Mouse (Mus musculus) frontal cortex, postnatal 25 days (tissue): ENCODE measurements around the gene Akap13.

Experiments
- DNase-seq, 2 experiments: peaks; one replicate each; pipeline ENCODE4 v3.0.0; 2022; ENCODE audit warnings: low spot score in 2 of 2

The Akap13 gene

DNA sequence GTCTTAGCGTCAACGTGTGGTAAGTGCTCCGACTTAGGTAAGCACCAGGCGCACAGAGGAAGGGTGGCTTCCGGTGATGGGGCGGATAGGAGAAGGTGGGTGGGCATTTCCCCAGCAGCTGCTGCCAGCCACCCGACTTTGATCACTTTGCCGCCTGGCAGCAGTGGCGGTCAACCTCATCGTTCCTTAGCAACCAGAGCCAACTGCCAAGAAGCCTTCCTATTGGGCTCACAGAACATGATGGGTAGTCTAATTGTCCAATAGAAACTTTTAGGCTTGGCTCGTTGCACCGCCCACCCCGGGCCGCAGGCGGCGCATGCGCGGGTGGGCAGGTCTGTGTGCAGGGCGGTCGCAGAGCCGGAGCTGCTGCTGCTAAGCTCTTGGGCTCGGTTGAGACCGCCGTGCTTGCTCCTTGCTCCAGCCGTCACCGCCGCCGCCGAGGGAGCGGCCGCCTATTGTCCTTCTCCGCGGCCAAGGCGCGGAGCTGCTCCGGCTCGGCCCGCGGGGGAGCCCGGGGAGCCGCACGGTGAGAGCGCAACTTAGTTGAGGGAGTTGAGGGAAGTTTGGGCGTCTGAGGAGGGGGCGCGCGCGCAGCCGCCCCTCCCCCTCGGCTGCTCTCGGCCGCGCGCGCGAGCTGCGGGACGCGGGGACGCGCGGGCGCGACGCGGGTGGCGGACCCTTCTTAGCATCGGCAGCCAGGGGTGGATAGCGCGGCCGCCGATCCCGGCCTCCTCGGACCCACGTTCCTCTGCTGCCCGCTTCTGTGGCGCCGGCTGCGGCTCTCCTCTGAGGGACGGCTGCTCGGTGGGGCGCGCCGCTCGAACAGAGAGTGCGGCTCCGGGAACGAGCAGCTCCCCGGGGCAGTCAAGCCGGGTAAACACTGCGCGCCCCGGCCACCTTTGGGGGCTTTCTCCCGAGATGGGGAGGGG lies at the start of gene Akap13:
TSS of gene Akap13 (plus strand) at position 312 of the 929 bp plus-strand sequence.
- peak; percentile 91 to 96 for DNase-seq

DNA sequence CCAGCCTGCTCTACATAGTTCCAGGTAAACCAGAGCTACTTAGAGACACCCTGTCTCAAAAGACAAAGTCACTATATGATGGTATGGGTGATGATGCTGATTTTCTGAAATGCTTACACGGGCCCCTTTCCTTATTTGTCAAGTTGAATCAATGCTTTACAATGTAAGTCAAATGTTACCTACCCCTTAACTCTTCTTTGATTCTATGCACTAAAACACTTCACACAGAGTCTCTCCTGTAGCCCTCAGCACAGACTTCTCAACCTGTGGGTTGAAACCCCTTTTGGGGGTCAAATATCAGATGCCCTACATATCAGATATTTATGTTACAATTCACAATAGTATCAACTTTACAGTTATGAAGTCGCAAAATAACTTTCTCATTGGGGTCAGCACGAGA lies 44.7 kb upstream of the Akap13 start:
- DNase-seq: no peak

DNA sequence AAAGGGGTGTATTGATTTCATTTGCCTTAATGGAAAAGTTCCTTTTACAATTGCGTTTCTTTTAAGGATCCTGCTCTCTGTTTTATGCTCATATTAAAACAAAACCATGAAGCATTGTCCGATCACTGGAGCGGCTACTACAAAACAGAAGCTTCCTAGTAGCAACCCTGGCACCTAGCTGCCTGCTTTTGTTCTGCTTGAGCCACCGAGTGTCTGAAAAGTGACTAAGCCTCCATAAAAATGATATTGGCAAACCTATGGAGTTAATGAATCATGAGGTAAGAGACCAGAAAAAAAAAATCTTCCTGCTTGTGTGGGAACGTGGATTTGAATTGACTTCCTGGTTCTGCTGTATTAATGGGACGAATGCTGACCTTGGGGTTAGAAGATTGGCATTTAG lies 44.1 kb upstream of the Akap13 start:
- no peak for DNase-seq

DNA sequence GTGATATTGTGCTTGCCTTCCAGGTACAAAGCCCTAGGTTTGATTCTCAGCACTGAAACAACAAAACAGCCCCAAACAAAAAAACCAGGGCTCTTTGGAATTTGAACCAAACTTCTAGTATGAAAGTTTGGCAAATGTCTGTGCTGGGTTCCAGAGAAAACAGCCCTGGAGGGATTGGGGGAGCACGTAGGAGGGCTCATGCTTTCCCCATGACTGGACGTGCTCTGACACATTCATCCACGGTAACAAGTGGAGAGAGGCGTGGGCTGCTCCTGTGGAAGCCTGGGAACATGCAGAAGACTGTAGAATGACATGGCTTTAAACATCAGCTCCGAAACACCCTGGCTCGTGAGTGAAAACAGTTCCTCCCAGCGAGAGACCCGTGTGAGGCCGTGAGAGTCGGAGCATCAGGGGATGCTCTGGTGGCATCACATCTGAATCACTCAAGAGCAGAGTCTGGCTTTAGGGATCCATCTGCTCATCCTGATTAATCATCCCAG lies 43.3 kb upstream of the Akap13 start:
- no peak for DNase-seq

DNA sequence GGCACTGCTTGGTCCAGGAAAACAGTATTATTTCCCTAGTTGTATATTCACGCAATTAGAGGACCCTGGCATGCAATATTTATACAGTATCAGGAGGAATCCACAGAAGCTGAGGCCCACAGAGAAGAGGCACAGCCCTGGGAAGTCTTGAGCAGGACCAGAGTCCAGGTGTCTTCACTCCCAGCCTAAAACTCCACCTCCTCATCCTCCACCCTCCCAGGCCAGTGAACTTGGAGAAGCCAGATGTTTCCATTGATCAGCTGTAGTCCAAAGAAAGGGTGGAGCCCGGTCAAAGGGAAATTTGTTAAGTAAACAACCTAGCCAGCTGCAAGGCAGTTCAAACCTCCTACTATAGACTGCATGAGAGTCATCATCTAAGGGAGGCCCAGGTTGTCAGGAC lies 42.8 kb upstream of the Akap13 start:
- DNase-seq: no peak

DNA sequence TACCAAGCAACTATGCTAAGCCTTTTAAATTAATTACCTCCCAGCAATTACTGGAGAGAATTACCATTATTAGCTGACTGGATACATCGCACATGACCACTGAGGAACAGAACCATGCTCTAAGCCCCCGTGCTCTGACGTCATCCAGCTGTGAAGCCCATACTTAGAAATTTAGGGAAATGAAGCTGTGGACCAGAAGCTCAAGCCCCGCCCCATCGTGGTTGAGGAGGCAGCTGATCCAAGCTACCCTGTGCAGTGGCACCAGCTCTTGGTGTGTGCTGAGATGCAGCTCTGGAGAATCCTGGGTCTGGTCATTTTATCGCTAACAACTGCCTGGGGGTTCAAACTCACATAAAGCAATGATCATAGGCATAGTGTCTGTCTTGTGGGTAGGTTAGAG lies 41.4 kb upstream of the Akap13 start:
- DNase-seq: no peak

DNA sequence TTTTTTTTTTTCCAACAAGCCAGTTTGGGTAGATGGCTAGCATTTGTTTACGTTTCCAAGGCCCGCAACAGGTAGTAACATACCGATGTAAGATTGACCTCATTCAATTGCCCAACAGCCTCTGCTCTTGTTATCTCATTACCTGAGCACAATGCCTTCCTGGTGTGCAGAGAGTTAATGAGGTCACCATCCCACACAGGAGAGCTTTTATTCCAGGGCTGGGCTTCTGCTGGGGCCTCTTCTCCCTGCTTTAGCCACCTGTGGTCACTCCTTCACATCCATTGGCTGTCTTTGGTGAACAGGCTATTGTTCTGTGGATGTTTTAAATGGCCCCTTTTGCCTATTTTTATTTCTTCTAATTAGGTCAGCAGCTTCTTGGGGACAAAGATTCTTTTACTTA lies 41.0 kb upstream of the Akap13 start:
- DNase-seq: no peak

DNA sequence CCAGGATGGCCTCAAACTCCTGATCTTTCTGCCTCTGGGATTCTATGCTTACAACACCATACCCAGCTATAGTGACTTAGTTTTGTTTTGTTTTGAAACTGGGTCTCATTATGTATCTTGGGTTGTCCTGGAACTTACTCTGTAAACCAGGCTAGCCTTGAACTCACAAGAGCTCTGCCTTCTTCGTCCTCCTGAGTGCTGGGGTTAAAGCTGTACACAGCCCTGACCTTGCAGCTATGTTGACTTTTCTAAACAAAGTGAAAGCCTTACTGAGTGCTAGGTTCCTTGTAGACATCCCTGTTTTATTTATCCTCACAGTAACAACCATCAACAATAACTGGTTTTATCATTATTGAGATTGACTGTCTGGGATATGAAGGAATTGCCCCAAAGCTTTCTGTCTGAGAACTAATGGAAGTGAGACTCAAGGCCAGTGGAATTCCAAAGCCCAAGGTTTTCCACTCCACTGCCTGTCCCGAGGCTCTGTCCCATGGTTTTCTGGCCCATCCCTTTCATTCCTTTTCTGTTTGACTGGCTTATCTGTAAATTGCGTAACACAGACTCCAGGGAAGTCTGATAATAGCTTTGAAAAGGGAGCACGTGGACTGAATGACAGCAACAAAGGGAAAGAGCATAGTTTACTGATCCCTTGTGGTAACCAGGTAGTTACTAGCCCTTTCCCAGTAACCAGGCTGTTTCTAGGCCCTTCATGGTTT lies 40.0 kb upstream of the Akap13 start:
- no peak for DNase-seq

DNA sequence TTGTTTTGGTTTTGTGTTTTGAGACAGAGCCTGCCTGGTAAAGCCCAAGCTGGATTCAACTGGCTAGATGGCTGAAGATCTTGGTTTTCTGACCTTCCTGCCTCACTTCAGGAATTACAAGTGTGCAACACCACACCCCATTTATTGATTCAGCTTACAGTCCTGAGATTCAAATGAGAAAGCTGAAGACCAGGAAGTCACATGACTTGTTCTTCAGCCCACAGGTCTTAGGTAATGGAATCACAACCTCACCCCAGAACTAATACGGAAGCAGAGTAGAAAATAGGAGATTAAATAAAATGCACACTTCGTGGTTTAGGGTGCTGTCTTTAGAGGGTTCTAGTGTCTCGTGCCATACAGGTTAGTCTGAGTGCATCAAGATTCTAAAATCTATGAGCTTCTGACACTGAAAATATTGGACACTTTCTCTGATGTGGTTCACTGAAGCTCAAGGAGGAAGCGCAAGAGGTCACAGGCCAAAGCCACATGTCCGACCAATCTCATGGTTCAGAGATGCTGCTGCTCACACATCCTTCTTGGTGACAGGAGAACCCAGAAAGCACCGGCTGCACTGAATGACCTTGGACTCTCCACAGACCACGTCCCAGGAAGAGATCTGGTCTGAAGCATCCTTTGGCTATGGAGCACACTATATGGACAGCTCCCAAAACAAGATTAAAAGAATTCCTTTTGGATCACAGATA lies 39.3 kb upstream of the Akap13 start:
- no peak for DNase-seq

DNA sequence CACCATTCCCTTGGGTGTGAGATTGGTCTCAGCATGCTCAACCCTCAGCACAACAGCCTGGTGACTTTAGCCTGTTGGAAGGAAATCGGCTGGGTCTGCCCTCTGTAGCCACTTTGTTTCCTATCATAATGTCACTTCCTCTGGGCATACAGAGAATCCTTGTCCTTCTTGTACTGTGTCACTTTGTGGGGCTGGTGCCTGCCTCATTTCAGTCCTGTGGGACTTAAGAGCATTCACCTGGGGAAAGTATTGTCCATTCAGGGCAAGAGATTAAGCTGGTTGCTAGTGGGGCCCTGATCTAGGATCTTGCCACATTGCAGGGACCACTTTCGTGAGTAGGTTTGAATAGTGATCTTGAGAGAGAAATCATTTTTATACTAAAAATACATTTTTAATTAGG lies 34.4 kb upstream of the Akap13 start:
- no peak for DNase-seq

DNA sequence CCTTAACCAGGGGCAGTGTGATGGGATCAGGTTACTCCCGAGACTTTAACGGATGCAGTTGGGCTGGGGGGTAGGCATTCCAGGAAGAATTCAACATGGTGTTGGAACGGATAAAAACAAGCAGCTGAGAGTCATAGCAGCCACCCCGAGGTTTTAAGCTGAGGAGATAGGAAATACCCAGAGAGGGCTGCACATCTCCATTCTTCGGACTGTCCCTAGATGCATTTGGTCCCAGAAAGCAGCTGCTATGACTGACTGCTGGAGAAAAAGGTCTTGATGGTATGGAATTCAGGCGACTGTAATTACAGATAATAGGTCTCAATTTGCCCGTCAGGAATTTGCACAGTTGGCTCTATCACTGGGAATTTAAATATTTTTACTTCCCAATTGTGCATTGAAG lies 31.2 kb upstream of the Akap13 start:
- DNase-seq: no peak

DNA sequence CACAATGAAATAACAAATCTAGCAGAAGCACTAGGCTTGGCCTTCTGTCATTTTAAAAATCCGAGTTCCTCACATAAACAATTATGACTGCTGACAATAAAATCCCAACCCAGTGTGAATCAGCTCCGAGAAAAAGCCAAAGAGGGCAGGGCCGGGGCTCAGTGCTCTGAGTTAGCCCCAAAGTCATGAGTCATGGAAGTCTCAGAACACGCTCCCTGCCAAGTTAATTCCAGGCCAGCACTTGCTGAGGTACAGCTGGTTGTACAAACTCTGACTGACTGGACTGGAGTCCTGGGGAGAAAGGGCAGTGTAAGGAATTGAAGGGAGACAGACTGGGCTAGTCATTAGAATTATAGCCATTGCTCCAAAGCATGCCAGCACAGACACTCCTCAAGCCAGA lies 28.0 kb upstream of the Akap13 start:
- DNase-seq: no peak

DNA sequence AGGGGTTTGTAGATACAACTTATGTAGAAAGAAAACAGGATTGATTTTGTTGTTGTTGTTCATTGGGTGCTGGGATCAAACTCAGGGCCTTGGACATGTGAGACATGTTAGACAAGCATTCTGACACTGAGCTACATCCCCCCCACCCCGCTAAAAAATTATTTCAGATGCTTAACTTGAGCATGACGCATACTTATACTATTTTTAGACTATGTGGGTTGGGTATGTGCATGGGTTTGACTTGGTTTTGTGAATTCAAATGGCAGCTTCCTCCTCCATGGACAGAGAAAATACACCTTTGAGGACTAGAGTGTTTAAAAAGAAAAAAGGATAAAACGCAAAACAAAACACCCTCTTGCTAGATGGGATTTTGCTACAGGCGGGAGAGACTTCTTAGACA lies 26.4 kb upstream of the Akap13 start:
- no peak for DNase-seq

DNA sequence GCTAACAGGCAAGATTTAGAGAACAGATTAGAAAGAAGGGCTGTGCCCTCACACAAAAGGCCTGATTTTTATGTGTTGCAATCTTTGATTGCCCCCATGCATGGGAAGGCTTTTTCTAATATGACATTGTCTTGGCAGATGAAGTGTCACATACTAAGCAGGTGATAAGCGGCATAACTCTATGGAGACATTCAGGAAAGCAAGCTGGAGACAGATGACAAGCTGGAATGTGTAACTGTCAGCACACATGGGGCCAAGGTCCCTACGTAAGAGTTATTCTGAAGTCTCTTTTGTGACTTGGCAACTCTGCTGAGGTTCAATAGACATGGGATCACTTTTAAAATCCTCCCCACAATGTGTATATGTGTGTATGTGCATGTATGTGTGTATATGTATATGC lies 24.8 kb upstream of the Akap13 start:
- DNase-seq: no peak

DNA sequence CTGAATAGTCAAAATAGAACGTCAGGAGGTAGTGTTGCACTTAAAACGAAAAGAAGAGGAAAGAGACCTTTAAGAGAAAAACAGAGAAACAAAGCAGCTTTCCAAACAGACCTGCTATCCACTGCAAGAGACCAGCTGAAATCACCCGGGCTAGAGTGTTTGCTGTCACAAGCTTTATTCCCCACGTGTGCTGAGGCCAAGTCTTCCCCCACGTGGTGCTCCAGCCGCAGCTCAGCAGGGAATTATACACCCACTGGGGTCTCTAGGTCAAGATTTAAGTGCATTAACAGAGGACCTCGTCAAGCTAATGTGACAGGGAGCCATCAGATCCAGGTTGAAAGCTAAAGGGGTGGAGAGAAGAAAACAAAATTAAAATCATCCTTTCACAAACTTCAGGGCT lies 24.3 kb upstream of the Akap13 start:
- no peak for DNase-seq

DNA sequence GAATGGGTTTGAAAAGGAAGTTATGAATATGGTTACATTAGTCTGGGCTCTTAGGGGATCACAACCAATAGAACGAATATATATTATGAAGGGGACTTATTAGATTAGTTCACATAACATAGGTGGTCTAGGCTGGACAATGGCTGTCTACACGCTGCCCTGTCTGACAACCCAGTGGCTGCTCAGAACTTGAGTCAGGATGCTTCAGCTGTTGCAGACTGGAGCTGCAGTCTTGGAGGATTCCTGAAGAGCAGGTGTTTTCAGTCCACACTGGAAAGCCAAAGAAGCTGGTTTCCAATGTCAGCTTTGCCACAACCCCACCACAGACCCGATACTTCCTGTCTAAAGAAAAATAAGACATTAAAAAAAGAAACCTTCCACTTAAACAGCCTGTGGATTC lies 23.3 kb upstream of the Akap13 start:
- DNase-seq: no peak

DNA sequence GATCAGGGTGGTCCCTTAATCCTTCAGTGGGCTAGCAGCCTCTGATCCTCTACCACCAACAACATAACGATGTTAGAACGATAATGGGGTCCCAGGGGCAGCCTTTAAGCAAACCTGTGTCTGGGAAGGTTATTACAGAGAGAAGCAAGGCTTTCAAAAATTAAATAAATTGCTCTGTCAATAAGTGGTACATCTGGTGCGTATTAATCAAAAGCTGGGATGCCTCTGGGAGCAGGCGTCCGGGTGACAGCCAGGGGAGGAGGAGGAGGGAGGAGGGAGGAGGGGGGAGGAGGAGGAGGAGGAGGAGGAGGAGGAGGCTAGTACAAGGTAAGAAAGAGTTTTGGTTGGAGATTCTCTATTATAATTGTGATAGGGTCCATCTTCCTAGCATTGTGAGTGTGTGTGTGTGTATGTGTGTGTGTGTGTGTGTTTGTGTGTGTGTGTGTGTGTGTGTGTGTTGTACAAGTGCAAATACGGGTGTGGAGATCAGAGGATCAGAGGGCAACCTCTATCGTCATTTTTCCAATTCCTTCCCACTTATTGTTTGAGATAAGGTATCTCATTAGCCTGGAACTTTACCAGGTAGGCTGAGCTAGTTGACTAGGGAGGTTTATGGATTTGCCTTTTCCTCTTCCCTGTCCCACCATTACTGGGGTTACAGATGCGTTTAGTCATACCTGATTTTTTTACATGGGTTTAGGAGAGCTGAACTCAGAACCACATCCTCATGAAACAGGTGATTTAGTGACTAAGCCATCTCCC lies 18.7 kb upstream of the Akap13 start:
- no peak for DNase-seq

DNA sequence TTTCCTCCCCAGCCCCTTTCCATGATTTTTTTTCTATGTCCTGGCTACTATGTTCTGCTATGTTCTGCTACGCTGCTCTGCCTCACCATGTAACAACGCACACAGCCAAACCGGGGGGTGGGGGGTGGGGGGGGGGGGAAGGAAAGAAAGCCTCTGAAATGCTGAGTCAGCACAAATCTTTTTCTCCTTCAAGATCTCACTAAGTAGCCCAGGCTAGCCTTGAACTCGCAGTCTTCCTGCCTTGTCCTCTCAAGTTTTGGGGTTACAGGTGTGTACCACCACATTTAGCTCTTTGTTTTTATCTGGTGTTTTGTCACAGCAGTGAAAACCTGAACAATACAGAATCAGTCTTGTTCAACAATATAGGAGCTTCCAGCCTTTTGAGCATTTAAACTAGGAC lies 15.8 kb upstream of the Akap13 start:
- DNase-seq: no peak

DNA sequence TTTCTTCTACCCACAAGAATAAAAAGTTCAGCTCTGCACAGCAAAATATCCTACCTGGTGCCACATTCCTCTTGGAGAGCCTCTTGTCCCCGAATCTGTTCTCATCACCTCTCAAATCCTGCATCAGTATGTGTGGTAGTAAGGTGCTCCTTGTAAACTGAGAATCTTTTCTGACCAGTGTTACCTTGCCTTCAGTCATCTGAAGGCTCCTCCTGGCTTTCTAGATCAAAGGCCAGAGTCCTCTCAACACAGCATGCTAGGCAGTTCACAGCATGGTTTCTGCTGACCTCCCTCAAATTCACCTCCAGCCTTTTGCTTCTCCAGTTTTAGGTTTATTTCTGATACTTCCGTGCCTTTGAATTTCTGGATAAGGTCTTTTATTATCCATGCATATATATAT lies 15.1 kb upstream of the Akap13 start:
- no peak for DNase-seq

DNA sequence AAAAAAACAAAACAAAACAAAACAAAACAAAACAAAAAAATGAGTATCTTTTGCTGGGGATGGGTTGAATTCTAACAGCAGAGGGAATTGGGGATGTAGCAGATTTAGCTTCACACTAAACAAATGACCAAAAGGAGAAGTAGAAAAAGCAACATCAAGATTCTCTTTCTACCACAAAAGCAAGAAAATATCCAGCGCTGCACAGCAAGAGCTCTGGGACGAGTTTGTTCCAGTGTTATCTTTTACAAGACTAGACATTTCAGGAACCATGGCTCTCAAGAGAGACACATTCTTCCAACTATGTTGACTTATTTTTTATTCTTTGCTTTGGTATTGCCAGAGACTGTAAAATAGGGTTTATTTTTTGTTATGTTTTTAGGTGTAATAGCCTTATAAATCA lies 13.4 kb upstream of the Akap13 start:
- DNase-seq: no peak

DNA sequence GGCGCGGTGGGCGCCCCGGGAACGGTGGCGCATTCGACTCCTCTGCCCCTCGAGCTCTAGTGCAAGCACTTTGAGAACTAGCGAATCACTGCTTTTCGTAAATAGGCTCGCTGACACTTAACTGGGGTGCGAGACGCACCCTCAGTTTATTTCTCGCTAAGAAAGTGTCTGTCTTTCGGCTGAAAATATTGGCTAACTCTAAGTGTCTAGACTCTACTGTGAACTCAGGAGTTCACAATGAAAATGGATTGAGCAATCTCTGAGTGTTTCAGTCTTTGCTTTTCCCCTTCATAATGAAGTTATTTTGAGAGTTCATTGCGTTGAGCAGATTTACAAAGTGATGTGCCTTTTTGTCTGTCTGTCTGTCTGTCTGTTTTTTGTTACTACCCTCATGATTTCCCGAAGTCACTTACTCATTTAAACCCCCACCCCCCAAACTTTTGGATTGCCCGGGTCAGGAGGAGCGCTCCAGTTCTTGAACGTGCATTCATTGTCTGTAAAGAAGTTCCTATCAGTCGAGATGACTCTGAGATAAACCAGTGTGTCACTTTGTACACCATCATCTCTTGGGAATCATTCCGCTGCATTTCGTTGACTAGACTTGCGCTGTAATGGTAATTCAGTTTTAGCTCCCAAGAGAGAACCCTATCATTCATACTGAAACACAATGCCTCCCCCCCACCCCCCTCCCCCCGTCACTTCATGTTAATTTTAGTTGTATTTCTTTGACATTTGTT lies 986 bp downstream of the Akap13 start:
- no peak for DNase-seq
